Mouse (Mus musculus) lung, embryonic 16.5 days (tissue): ENCODE data around the gene Sh3rf1. TPM values are rescaled to one million over a fixed set of nuclear protein-coding genes. Genes with fewer than 3 reads are reported as not detected.

Source experiments
- ATAC-seq: fragments of 200-750 bp; cut with Nextera tagmentation; 2 replicates; pipeline ENCODE4 v1.8.0; 2017; ENCODE audit warnings: low read depth, mild to moderate bottlenecking, moderate library complexity
- H3K27ac ChIP-seq: fragments of 300-500 bp; sonication (generic); 2 replicates; pipeline ENCODE4 v1.5.1; 2014; ENCODE audit warnings: mild to moderate bottlenecking, control low read depth, low read length
- H3K27me3 ChIP-seq: fragments of 300-500 bp; sonication (generic); 2 replicates; pipeline ENCODE4 v1.6.1; 2014; ENCODE audit warnings: low read depth, low read length, mixed read lengths; ENCODE audit not compliant: control insufficient read depth, insufficient read depth
- H3K36me3 ChIP-seq: fragments of 300-500 bp; sonication (generic); 2 replicates; pipeline ENCODE4 v1.6.1; 2014; ENCODE audit warnings: low read length; ENCODE audit not compliant: control insufficient read depth, insufficient read depth
- H3K4me1 ChIP-seq: fragments of 300-500 bp; sonication (generic); replicated peaks from 2 replicates; pipeline ENCODE4 v1.6.1; 2014; ENCODE audit warnings: low read length, mixed read lengths; ENCODE audit not compliant: control insufficient read depth, insufficient read depth
- H3K4me2 ChIP-seq: fragments of 300-500 bp; sonication (generic); 2 replicates; pipeline ENCODE4 v1.6.1; 2014; ENCODE audit warnings: low read depth, low read length, control low read depth
- H3K4me3 ChIP-seq: fragments of 300-500 bp; sonication (generic); 2 replicates; pipeline ENCODE4 v1.5.1; 2014; ENCODE audit warnings: mild to moderate bottlenecking, low read length, control low read depth
- H3K9ac ChIP-seq: fragments of 300-500 bp; sonication (generic); 2 replicates; pipeline ENCODE4 v1.6.1; 2014; ENCODE audit warnings: low read length, control low read depth
- H3K9me3 ChIP-seq: fragments of 300-500 bp; sonication (generic); 2 replicates; pipeline ENCODE4 v1.6.1; 2016; ENCODE audit warnings: low read length; ENCODE audit not compliant: control insufficient read depth
- WGBS: fragments of 180-500 bp; shearing (Covaris S2); extraction: QIAGEN DNeasy Blood & Tissue Kit; methylation state at CpG from one replicate; pipeline ENCODE4 v1.1.7; 2014; 5-methylcytosine and 5-hydroxymethylcytosine counted together
- polyA plus RNA-seq: library from polyadenylated mRNA; unstranded; fragments of >200 nt; fragmentation: Nextera tagmentation; extraction: Ambion mirVana; gene quantifications from 2 replicates; pipeline ENCODE4 v1.2.1, GENCODE M21; 2015

Sh3rf1 gene
- polyA plus RNA-seq, 1 experiment from 2014 or later: 18.7 TPM

DNA sequence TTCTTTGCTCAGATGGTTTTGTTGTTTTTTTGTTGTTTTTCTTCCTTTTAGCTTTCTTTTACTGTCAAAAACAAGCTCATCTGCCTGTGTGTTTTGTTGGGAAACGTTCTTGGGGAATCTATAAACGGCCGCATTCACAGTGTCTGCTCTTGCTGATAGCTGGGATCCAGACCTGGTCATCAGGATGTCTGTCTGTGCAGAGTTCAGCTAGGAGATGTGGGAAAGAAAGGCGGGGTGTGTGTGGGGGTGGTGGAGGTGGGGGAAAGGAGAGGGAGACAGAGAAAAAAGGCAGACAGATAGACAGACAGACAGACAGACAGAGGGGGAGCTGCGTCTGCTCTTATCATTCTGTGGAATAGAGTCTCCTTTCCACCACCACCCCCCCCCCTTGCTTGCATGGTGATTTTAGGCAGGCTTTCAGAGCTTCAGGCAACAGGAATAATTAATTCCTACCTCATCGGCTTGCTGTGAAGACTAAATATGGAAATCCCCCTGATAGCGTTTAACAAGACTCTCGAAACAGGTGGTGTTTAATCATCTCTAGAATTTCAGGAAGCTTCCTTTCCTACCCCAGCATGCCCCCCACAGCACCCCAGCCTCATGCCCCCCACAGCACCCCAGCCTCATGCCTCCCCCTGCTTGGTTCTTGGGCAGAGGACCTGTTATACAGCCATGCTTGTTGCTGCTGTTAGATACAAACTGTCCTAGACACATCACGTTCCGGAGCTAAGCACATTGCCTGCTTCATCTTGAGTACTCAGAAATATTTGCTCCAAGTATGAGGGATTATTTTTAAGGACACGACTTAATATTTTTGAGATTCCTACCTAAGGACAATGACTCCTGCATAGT, 155.4 kb downstream of the Sh3rf1 start:
- no peaks in the 10 kb centered on the region for H3K9me3 ChIP-seq
- no peak overlapping the region for H3K4me3 ChIP-seq
- H3K36me3 ChIP-seq: peaks cover 5% of the 10 kb centered on the region; the same call in 1 of the 2 replicates
- H3K4me1 ChIP-seq: no peaks in the 10 kb centered on the region
- no peaks in the 10 kb centered on the region for H3K27me3 ChIP-seq
- 80% methylated on average over 11 of the region's 11 CpGs for WGBS
- no peak overlapping the region for H3K9ac ChIP-seq
- ATAC-seq: no peak
- H3K27ac ChIP-seq: no peak overlapping the region
- H3K4me2 ChIP-seq: no peak overlapping the region

DNA sequence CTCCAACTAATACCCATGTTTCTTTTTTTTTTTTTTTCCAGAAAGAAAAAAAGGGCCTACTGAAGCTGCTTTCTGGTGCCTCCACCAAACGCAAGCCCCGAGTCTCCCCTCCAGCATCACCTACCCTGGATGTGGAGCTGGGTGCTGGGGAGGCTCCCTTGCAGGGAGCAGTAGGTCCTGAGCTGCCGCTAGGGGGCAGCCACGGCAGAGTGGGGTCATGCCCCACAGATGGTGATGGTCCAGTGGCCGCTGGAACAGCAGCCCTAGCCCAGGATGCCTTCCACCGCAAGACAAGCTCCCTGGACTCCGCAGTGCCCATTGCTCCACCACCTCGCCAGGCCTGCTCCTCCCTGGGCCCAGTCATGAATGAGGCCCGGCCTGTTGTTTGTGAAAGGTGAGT, 160.9 kb downstream of the Sh3rf1 start:
- Histone ChIP-seq H3K9me3 (no peaks in the 10 kb centered on the region), H3K27ac (peak overlapping the region; percentile 67; the same call in 1 of the 2 replicates), H3K27me3 (no peaks in the 10 kb centered on the region), H3K4me3 (no peak overlapping the region), H3K9ac (no peak overlapping the region), H3K4me1 (peaks cover 19% of the 10 kb centered on the region), H3K4me2 (no peak overlapping the region), H3K36me3 (peaks cover 10% of the 10 kb centered on the region)
- WGBS: 76% methylated on average over 9 of the region's 9 CpGs
- no peak for ATAC-seq

DNA sequence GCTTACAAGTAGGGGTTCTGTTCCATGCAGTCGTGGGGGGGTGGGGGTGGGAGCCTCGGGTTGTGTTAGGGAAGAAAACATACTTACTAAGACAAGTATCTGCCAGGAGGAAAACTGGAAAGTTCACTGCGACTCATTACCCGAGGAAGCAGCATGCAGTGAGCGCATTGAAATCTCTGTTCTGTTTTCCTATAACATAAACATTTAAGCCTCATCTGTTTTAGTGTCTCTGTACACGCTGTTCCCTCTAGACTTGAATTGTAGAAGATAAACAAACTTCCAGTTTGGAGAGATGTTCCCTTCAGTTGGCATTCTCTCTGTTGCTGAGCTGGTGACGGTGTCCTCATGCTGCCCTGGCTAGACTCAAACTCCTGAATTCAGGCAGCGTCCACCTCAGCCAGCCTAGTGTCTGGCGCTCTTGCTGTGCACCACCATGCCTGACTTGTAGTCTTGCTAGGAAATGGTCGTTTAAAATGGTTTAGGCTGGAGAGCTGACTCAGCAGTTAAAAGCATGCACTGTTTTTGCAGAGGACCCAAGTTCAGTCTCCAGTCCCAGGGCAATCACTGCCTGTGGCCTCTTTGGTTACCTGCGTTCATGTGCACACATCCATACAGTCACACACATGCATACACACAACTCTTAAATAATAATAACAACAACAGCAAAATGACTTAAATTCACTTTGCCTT, 162.0 kb downstream of the Sh3rf1 start:
- peak; percentile 64 for ATAC-seq
- WGBS: 53% methylated on average over 11 of the region's 11 CpGs
- no peak overlapping the region for H3K9ac ChIP-seq
- no peaks in the 10 kb centered on the region for H3K9me3 ChIP-seq
- no peaks in the 10 kb centered on the region for H3K27me3 ChIP-seq
- H3K36me3 ChIP-seq: peaks cover 8% of the 10 kb centered on the region
- H3K4me2 ChIP-seq: no peak overlapping the region
- no peak overlapping the region for H3K4me3 ChIP-seq
- H3K27ac ChIP-seq: peak overlapping the region; percentile 88
- peaks cover 24% of the 10 kb centered on the region for H3K4me1 ChIP-seq

DNA sequence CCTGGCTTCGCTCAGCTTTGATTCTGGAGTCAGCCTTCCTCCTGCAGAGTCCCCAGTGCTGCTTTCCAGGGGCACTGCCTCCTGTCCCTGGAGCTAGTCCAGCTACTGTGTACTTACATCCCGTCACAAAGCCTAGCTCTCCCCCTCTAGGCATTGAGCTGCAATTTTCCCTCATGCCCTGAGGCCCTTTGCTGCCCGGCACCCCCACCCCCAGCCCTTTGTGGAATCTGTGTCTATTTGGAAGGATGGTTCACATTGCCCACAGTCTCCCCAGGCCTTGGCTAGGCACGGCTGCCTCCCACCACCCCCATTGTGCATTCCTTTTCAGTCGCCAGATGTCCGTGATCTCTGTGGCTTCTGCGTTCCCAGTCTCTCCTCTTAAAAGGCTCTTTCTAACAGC, 163.0 kb downstream of the Sh3rf1 start:
- no peaks in the 10 kb centered on the region for H3K9me3 ChIP-seq
- 35% methylated on average over 7 of the region's 7 CpGs for WGBS

DNA sequence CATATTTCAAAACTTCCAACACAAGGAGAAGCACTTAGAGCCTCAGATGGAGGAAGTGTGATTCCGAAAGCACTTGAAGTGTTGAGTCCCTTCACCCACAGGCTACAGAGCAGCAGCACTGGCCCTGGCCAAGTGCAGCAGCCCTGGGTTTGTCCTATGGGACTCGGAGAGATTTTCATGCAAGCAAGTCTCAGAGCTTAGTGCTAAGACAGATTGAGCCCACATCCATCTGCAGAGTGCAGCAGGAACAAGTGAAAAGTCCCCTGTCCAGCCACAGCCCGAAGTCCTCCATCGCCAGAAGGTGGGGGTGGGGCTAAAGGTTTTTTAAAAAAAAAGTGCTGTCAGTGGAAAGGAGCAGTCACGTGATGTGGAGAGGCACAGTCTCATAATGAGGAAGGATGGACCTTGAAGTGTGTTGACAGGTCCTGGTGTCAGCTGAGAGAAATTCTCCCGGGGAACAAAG, 163.9 kb downstream of the Sh3rf1 start:
- Histone ChIP-seq H3K4me1 (peaks cover 39% of the 10 kb centered on the region), H3K27me3 (no peaks in the 10 kb centered on the region), H3K4me3 (no peak overlapping the region), H3K9ac (no peak overlapping the region), H3K36me3 (peaks cover 6% of the 10 kb centered on the region), H3K9me3 (no peaks in the 10 kb centered on the region), H3K4me2 (no peak overlapping the region), H3K27ac (peak overlapping the region; percentile 58)
- peak; percentile 37 for ATAC-seq
- WGBS: 31% methylated on average over 6 of the region's 6 CpGs

More for the DNA sequence above, 163.0 kb downstream of the Sh3rf1 start:
- ATAC-seq: peak; percentile 62
- peaks cover 6% of the 10 kb centered on the region for H3K36me3 ChIP-seq
- peaks cover 32% of the 10 kb centered on the region for H3K4me1 ChIP-seq
- H3K27me3 ChIP-seq: no peaks in the 10 kb centered on the region
- H3K9ac ChIP-seq: no peak overlapping the region
- H3K4me2 ChIP-seq: no peak overlapping the region
- H3K27ac ChIP-seq: peak overlapping the region; percentile 88
- H3K4me3 ChIP-seq: no peak overlapping the region

DNA sequence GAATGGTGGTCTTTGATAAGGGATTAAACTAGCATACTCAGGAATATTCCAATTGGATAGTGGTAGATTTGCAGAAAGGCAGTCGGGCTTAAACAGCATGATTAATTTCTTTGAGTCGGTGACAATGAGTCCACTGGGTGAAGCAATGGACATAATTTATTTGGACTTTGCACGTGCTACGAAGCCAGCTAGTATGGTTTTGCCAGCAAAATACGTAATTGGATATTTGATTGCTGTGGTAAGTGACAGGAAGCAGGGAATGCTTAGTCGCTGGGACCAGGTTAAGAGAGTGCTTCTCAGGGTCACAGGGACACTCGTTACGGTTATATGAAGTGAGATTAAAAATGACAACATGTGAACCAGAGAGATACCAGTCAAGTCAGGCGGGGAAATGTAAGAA, 164.7 kb downstream of the Sh3rf1 start:
- H3K9me3 ChIP-seq: no peaks in the 10 kb centered on the region
- H3K27me3 ChIP-seq: no peaks in the 10 kb centered on the region
- no peak overlapping the region for H3K4me3 ChIP-seq
- H3K27ac ChIP-seq: no peak overlapping the region
- peaks cover 39% of the 10 kb centered on the region for H3K4me1 ChIP-seq
- peaks cover 6% of the 10 kb centered on the region for H3K36me3 ChIP-seq
- H3K9ac ChIP-seq: no peak overlapping the region
- WGBS: 72% methylated on average over 9 of the region's 9 CpGs
- H3K4me2 ChIP-seq: no peak overlapping the region
- ATAC-seq: no peak

DNA sequence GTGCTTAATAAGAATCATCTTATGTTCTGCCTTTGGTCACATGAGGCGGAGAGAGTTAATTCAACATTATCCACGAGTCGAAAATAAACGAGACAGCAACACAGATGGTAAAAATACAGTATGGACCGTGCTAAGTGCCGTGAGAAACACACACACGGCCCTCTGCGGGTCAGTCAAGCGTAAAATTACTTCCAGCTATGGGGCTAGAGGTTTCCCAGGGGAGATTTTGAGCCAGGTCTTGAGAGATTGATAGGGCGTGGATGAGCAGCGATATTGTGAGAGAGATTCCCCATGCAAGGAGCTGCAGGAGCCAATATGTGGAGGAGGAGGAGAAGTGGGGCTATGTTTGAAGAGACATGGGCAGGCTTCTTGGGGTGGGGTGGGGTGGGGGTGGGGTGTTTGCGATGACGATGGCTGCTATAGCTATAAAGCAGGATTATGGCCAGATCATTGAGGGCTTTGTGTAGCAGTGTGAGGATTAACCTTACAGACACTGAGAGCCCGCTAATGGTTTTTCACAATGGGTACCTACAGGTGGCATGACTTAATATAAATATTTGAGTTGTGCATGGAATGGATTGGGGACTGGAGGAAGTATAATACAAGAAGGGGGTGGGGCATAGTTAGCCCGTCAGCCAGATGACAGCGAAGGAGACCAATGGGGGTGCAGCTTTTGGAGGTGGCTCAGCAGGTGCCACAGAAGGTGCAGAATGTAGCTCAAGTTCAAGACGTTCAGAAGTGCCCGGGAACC, 166.8 kb downstream of the Sh3rf1 start:
- ATAC-seq: peak; percentile 49
- Histone ChIP-seq H3K4me1 (peaks cover 36% of the 10 kb centered on the region), H3K4me2 (no peak overlapping the region), H3K36me3 (peaks cover 4% of the 10 kb centered on the region), H3K27me3 (no peaks in the 10 kb centered on the region), H3K9me3 (no peaks in the 10 kb centered on the region), H3K4me3 (no peak overlapping the region), H3K9ac (no peak overlapping the region), H3K27ac (peak overlapping the region; percentile 63)
- WGBS: 70% methylated on average over 18 of the region's 18 CpGs

DNA sequence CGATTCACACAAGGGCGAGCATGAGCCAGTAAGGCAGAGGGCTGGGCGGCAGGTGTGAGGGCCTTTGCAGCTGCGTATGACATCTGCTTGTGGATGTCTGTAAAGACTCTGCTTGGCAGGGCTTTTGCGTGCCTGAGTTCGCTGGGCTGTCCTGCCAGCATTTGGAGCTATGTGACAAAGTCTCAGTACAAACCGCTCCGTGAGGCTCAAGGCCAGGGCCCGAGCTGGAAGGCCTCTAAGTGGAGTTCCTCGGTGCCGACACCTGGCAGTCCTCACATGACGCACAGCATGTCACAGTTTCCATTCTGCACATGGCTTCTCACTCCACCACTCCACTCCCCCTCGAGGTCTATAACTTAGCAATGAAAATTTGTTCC, 167.4 kb downstream of the Sh3rf1 start:
- WGBS: 51% methylated on average over 13 of the region's 13 CpGs
- ATAC-seq: peak; percentile 69
- Histone ChIP-seq H3K4me2 (no peak overlapping the region), H3K27me3 (no peaks in the 10 kb centered on the region), H3K4me3 (no peak overlapping the region), H3K9ac (no peak overlapping the region), H3K4me1 (peaks cover 39% of the 10 kb centered on the region), H3K9me3 (no peaks in the 10 kb centered on the region), H3K36me3 (peaks cover 4% of the 10 kb centered on the region), H3K27ac (peak overlapping the region; percentile 63)

DNA sequence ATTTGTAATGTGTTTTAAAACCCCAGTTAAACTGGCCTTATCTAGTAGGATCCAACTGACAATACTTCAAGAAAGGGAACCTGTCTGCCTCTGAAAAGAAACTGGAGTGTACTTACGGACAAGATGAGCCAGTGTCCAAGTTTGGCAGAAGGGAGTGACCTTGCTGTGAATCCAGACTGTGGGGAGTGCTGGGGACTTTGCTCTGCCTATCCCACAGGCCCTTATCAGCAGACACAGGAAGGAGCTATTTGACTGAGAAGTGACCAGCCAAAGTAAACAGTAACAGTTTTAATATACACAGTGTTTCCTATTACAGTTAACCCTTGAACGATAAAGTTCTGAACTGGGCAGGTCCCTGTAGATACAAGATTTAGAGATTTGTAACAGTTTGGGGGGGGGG, 173.5 kb downstream of the Sh3rf1 start:
- Histone ChIP-seq H3K4me3 (no peak overlapping the region), H3K27me3 (no peaks in the 10 kb centered on the region), H3K27ac (peak overlapping the region; percentile 60), H3K9ac (peak overlapping the region; percentile 26; the same call in 1 of the 2 replicates), H3K36me3 (peaks cover 3% of the 10 kb centered on the region), H3K4me2 (peak overlapping the region; percentile 33; the same call in 1 of the 2 replicates), H3K4me1 (peaks cover 29% of the 10 kb centered on the region), H3K9me3 (no peaks in the 10 kb centered on the region; the same call in 1 of the 2 replicates)
- WGBS: 6% methylated on average over 2 of the region's 2 CpGs
- peak; percentile 85 for ATAC-seq
